In the genomic region with DNA sequence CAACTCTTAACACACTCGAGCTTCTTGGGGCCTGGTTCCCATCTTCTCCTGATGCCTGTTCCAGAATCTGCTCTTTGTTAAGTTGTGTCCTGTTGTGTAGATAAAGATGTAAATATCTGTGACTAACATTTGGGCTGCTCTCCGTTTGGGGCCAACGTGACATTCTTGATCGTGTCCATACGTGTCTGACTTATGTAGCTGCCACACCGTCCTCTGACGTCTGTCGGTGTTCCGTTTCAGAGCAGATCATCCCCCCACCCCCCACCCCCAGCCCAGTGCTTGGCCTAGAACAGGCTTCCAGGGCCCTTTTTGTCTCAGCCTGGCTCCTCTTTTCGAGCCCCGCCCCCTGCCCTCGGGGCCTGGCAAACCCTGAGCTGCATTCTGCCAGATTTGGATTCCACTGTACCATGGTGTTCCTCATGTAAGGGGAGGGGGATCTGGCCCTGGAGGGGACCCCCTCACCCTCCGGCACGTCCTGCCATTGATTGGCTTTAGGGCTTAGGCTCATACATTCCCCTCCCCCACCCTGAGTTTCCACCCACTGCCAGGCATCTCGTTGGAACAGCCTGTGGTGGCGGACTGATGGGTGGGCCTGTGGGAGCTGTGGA, we compare ENCODE assay signal across 11 mouse cellular contexts. TPM values are rescaled to one million over a fixed set of nuclear protein-coding genes. Genes with fewer than 3 reads are reported as not detected.
DNase-seq lines count a peak whose midpoint lies in the region; ATAC-seq and TF ChIP-seq lines count a peak whose summit lies in the region.
"Had no signal": no experiment of that assay in that cellular context is flagged by ENCODE, and none has a peak within 500 bp of the region (broad histone marks: within the 10 kb centered on the region; RNA-seq: fewer than 3 reads in every experiment).

No protein-coding gene starts in this region.

- no peak for TF ChIP-seq POLR2A in brain, embryonic 14.5 days (IDR thresholded peaks at IDR 0.05; ENCODE audit: borderline replicate concordance, extremely low read depth, insufficient read depth, insufficient read length, poor library complexity, severe bottlenecking)

- no peaks in the 10 kb centered on the region for H3K9me3 ChIP-seq in heart, embryonic 11.5 days (replicated peaks; ENCODE audit: control insufficient read depth, low read length)
- H3K9me3 ChIP-seq in E14TG2a.4 (ENCODE audit: low read length): no peaks in the 10 kb centered on the region
- H3K9me3 ChIP-seq in hindbrain, postnatal 0 days (ENCODE audit: low read length): no peaks in the 10 kb centered on the region
- H3K9me3 ChIP-seq: megakaryocyte, embryonic 14.5 days; neural tube, embryonic 12.5 days had no signal

- H3K4me3 ChIP-seq in heart, embryonic 11.5 days (ENCODE audit: low read depth, low read length): no peak overlapping the region
- H3K4me3 ChIP-seq in E14TG2a.4 (replicated peaks; ENCODE audit: low read length): peak overlapping the region; percentile 17; the same call in 1 of the 2 replicates
- H3K4me3 ChIP-seq in hindbrain, postnatal 0 days (ENCODE audit: low read length): no peak overlapping the region
- H3K4me3 ChIP-seq: megakaryocyte, embryonic 14.5 days; neural tube, embryonic 12.5 days had no signal

- no peak for DNase-seq in heart, adult 18-20 months
- peak; percentile 82 for DNase-seq in brain, embryonic 14.5 days (ENCODE audit: low read depth)
- DNase-seq in hindbrain, postnatal 0 days (ENCODE audit: low spot score): peak; percentile 50
- DNase-seq in kidney, adult 9 months: no peak
- DNase-seq in thymus, postnatal 36 days: no peak
- no peak for DNase-seq in lung, postnatal 25 days (ENCODE audit: low spot score)
- DNase-seq: right cerebral cortex, postnatal 25 days had no signal

- H3K9ac ChIP-seq in heart, embryonic 11.5 days (ENCODE audit: low read depth, low read length): peak overlapping the region; percentile 3; the same call in 1 of the 2 replicates
- H3K9ac ChIP-seq in hindbrain, postnatal 0 days (replicated peaks; ENCODE audit: low read length): no peak overlapping the region
- H3K9ac ChIP-seq: neural tube, embryonic 12.5 days had no signal

- no peaks in the 10 kb centered on the region for H3K36me3 ChIP-seq in heart, embryonic 11.5 days (ENCODE audit: control insufficient read depth, insufficient read depth, low read length)
- H3K36me3 ChIP-seq in E14TG2a.4 (ENCODE audit: insufficient read depth, low read length): no peaks in the 10 kb centered on the region
- no peaks in the 10 kb centered on the region for H3K36me3 ChIP-seq in hindbrain, postnatal 0 days (ENCODE audit: insufficient read depth, low read length)
- H3K36me3 ChIP-seq: neural tube, embryonic 12.5 days had no signal

- no peak for TF ChIP-seq CTCF in E14TG2a.4 (conservative IDR thresholded peaks at IDR 0.05; ENCODE audit: low read length)
- TF ChIP-seq CTCF in brain, embryonic 14.5 days (IDR thresholded peaks at IDR 0.05; ENCODE audit: borderline replicate concordance, extremely low read depth, insufficient read depth, insufficient read length): no peak
- no peak for TF ChIP-seq CTCF in hindbrain, postnatal 0 days (IDR thresholded peaks at IDR 0.05; ENCODE audit: low read depth)

- no peak overlapping the region for H3K27ac ChIP-seq in heart, embryonic 11.5 days (ENCODE audit: low read depth, low read length)
- H3K27ac ChIP-seq in hindbrain, postnatal 0 days: no peak overlapping the region
- H3K27ac ChIP-seq: neural tube, embryonic 12.5 days had no signal

- WGBS in heart, embryonic 11.5 days (ENCODE audit: insufficient replicate concordance): 24% methylated on average over 16 of the region's 16 CpGs
- WGBS in hindbrain, postnatal 0 days: 29% methylated on average over 16 of the region's 16 CpGs

- H3K27me3 ChIP-seq in heart, embryonic 11.5 days (ENCODE audit: control insufficient read depth, insufficient read depth, low read length): no peaks in the 10 kb centered on the region
- H3K27me3 ChIP-seq in E14TG2a.4 (ENCODE audit: insufficient read depth, low read length): peaks cover 25% of the 10 kb centered on the region; the same call in 1 of the 2 replicates
- H3K27me3 ChIP-seq in hindbrain, postnatal 0 days (ENCODE audit: insufficient read depth, low read length): no peaks in the 10 kb centered on the region
- H3K27me3 ChIP-seq: neural tube, embryonic 12.5 days had no signal

- H3K4me1 ChIP-seq in heart, embryonic 11.5 days (ENCODE audit: control insufficient read depth, insufficient read depth, low read length): peaks cover 47% of the 10 kb centered on the region
- H3K4me1 ChIP-seq in E14TG2a.4 (replicated peaks; ENCODE audit: low read depth, low read length): peaks cover 97% of the 10 kb centered on the region
- peaks cover 31% of the 10 kb centered on the region for H3K4me1 ChIP-seq in hindbrain, postnatal 0 days (ENCODE audit: insufficient read depth, low read length)

- peak overlapping the region; percentile 21; the same call in 1 of the 2 replicates for H3K4me2 ChIP-seq in heart, embryonic 11.5 days
- no peak overlapping the region for H3K4me2 ChIP-seq in hindbrain, postnatal 0 days (ENCODE audit: low read depth, low read length)
- H3K4me2 ChIP-seq: neural tube, embryonic 12.5 days had no signal

- ATAC-seq in heart, embryonic 11.5 days (replicated peaks; ENCODE audit: insufficient number of reproducible peaks, low FRiP score, low TSS enrichment): no peak
- ATAC-seq in hindbrain, postnatal 0 days: peak; percentile 35; the same call in 1 of the 2 replicates

RNA-seq across cellular contexts. Expression of a gene that starts 7.7 kb away (rescaled TPM):
- polyA plus RNA-seq in heart, embryonic 11.5 days (2014; fragmentation: Nextera tagmentation; extraction: Ambion mirVana): 129 and 157 TPM in 2 replicates
- 100 to 1,000 TPM; 105 to 121 TPM for total RNA-seq in heart, adult 18-20 months (2021)
- 6.5 and 15.8 TPM in 2 replicates for polyA plus RNA-seq in brain, embryonic 14.5 days (2012; rRNA removed)
- 40.0 and 43.8 TPM in 2 replicates for total RNA-seq in hindbrain, postnatal 0 days (2014; rRNA removed)
- polyA plus RNA-seq in hindbrain, postnatal 0 days (2015; fragmentation: Nextera tagmentation; extraction: Ambion mirVana): 23.0 and 23.4 TPM in 2 replicates

Comparison
In these comparisons a context has a peak if more than half of its experiments do, and no peak if none do; other contexts are left out.
1. DNase-seq: peak in brain, embryonic 14.5 days (single experiment) and hindbrain, postnatal 0 days (single experiment); none in heart, adult 18-20 months (0 of 2), kidney, adult 9 months (single experiment), thymus, postnatal 36 days (0 of 2) and lung, postnatal 25 days (single experiment).